Mouse (Mus musculus) intestine, embryonic 15.5 days (tissue): ENCODE measurements around the gene Ilf3. TPM values are rescaled to one million over a fixed set of nuclear protein-coding genes. Genes with fewer than 3 reads are reported as not detected.

Experiments
- ATAC-seq: fragments of 200-750 bp; cut with Nextera tagmentation; 2 replicates; pipeline ENCODE4 v1.8.0; 2017; ENCODE audit warnings: moderate TSS enrichment, moderate library complexity
- H3K27ac ChIP-seq: fragments of 300-500 bp; sonication (generic); 2 replicates; pipeline ENCODE4 v1.5.1; 2015; ENCODE audit warnings: mild to moderate bottlenecking, inconsistent platforms
- H3K27me3 ChIP-seq: fragments of 300-500 bp; sonication (generic); replicated peaks from 2 replicates; pipeline ENCODE4 v1.6.1; 2015; ENCODE audit warnings: inconsistent platforms
- H3K36me3 ChIP-seq: fragments of 300-500 bp; sonication (generic); 2 replicates; pipeline ENCODE4 v1.6.1; 2015; ENCODE audit warnings: inconsistent platforms
- H3K4me1 ChIP-seq: fragments of 300-500 bp; sonication (generic); replicated peaks from 2 replicates; pipeline ENCODE4 v1.6.1; 2015; ENCODE audit warnings: inconsistent platforms
- H3K4me2 ChIP-seq: fragments of 300-500 bp; sonication (generic); replicated peaks from 2 replicates; pipeline ENCODE4 v1.6.1; 2015; ENCODE audit warnings: mild to moderate bottlenecking, inconsistent platforms
- H3K4me3 ChIP-seq: fragments of 300-500 bp; sonication (generic); replicated peaks from 2 replicates; pipeline ENCODE4 v1.5.1; 2015; ENCODE audit warnings: inconsistent platforms
- H3K9ac ChIP-seq: fragments of 300-500 bp; sonication (generic); 2 replicates; pipeline ENCODE4 v1.6.1; 2015; ENCODE audit warnings: inconsistent platforms
- H3K9me3 ChIP-seq: fragments of 300-500 bp; sonication (generic); 2 replicates; pipeline ENCODE4 v1.6.1; 2016; ENCODE audit warnings: inconsistent platforms
- WGBS: fragments of 180-500 bp; shearing (Covaris S2); methylation state at CpG from one replicate; pipeline ENCODE4 v1.1.7; 2015; 5-methylcytosine and 5-hydroxymethylcytosine counted together
- polyA plus RNA-seq: library from polyadenylated mRNA; unstranded; fragments of >200 nt; fragmentation: Nextera tagmentation; extraction: Ambion mirVana; gene quantifications from 2 replicates; pipeline ENCODE4 v1.2.1, GENCODE M21; 2015

Ilf3 gene
- polyA plus RNA-seq, 1 experiment from 2014 or later, result 150 TPM

- Histone ChIP-seq H3K27ac (no peak overlapping the region), H3K36me3 (no peaks in the 10 kb centered on the region), H3K4me1 (peaks cover 11% of the 10 kb centered on the region; the same call in 1 of the 2 replicates), H3K4me2 (no peak overlapping the region), H3K9ac (no peak overlapping the region), H3K9me3 (no peaks in the 10 kb centered on the region), H3K27me3 (no peaks in the 10 kb centered on the region), H3K4me3 (no peak overlapping the region)
- 83% methylated on average over 3 of the region's 3 CpGs for WGBS
- ATAC-seq, result no peak
Measured at GRCm38 (mm10) chr9:21379195-21379594, 11.5 kb downstream of the Ilf3 start.

- Histone ChIP-seq H3K9me3 (no peaks in the 10 kb centered on the region), H3K9ac (no peak overlapping the region), H3K4me2 (no peak overlapping the region), H3K27ac (no peak overlapping the region), H3K36me3 (no peaks in the 10 kb centered on the region), H3K4me1 (peaks cover 12% of the 10 kb centered on the region; the same call in 1 of the 2 replicates), H3K4me3 (no peak overlapping the region), H3K27me3 (no peaks in the 10 kb centered on the region)
- no peak for ATAC-seq
Measured at GRCm38 (mm10) chr9:21380868-21381267, 13.2 kb downstream of the Ilf3 start.

GRCm38 (mm10) chr9:21383966-21384365, 16.3 kb downstream of the Ilf3 start:
- Histone ChIP-seq H3K9ac (no peak overlapping the region), H3K36me3 (peaks cover 5% of the 10 kb centered on the region; the same call in 1 of the 2 replicates), H3K9me3 (no peaks in the 10 kb centered on the region), H3K4me3 (no peak overlapping the region), H3K4me1 (peaks cover 6% of the 10 kb centered on the region; the same call in 1 of the 2 replicates), H3K27me3 (no peaks in the 10 kb centered on the region), H3K27ac (no peak overlapping the region), H3K4me2 (no peak overlapping the region)
- no peak for ATAC-seq

GRCm38 (mm10) chr9:21392646-21393175, 25.0 kb downstream of the Ilf3 start:
- H3K9me3 ChIP-seq, result no peaks in the 10 kb centered on the region
- H3K27ac ChIP-seq, result no peak overlapping the region
- no peaks in the 10 kb centered on the region for H3K4me1 ChIP-seq
- ATAC-seq, result no peak
- H3K36me3 ChIP-seq, result peaks cover 80% of the 10 kb centered on the region
- WGBS, result 88% methylated on average over 10 of the region's 10 CpGs
- no peak overlapping the region for H3K4me3 ChIP-seq
- no peak overlapping the region for H3K9ac ChIP-seq
- no peaks in the 10 kb centered on the region for H3K27me3 ChIP-seq
- no peak overlapping the region for H3K4me2 ChIP-seq

- 89% methylated on average over 3 of the region's 3 CpGs for WGBS
Measured at GRCm38 (mm10) chr9:21395692-21396091, 28.0 kb downstream of the Ilf3 start.

GRCm38 (mm10) chr9:21397170-21397569, 29.5 kb downstream of the Ilf3 start:
- WGBS, result 96% methylated on average over 3 of the region's 3 CpGs
- no peak overlapping the region for H3K4me2 ChIP-seq
- H3K27ac ChIP-seq, result no peak overlapping the region
- H3K4me3 ChIP-seq, result no peak overlapping the region
- H3K27me3 ChIP-seq, result no peaks in the 10 kb centered on the region
- no peaks in the 10 kb centered on the region for H3K9me3 ChIP-seq
- no peak for ATAC-seq
- peaks cover 90% of the 10 kb centered on the region for H3K36me3 ChIP-seq
- no peaks in the 10 kb centered on the region for H3K4me1 ChIP-seq
- no peak overlapping the region for H3K9ac ChIP-seq

More at GRCm38 (mm10) chr9:21395692-21396091, 28.0 kb downstream of the Ilf3 start:
- Histone ChIP-seq H3K27ac (no peak overlapping the region), H3K36me3 (peaks cover 90% of the 10 kb centered on the region), H3K9me3 (no peaks in the 10 kb centered on the region), H3K4me1 (no peaks in the 10 kb centered on the region), H3K4me2 (no peak overlapping the region), H3K27me3 (no peaks in the 10 kb centered on the region), H3K4me3 (no peak overlapping the region), H3K9ac (no peak overlapping the region)
- no peak; the same call in 1 of the 2 replicates for ATAC-seq

- ATAC-seq, result no peak
- peaks cover 89% of the 10 kb centered on the region for H3K36me3 ChIP-seq
- no peaks in the 10 kb centered on the region for H3K9me3 ChIP-seq
- H3K27me3 ChIP-seq, result no peaks in the 10 kb centered on the region
- H3K4me2 ChIP-seq, result no peak overlapping the region
- 94% methylated on average over 9 of the region's 9 CpGs for WGBS
- H3K4me3 ChIP-seq, result no peak overlapping the region
- no peak overlapping the region for H3K27ac ChIP-seq
- H3K9ac ChIP-seq, result no peak overlapping the region; the same call in 1 of the 2 replicates
- no peaks in the 10 kb centered on the region for H3K4me1 ChIP-seq
Measured at GRCm38 (mm10) chr9:21401042-21401441, 33.4 kb downstream of the Ilf3 start.

- Histone ChIP-seq H3K4me2 (no peak overlapping the region), H3K4me3 (no peak overlapping the region), H3K27me3 (no peaks in the 10 kb centered on the region), H3K27ac (no peak overlapping the region), H3K9me3 (no peaks in the 10 kb centered on the region), H3K36me3 (peaks cover 82% of the 10 kb centered on the region), H3K9ac (no peak overlapping the region), H3K4me1 (no peaks in the 10 kb centered on the region)
- WGBS, result 84% methylated on average over 11 of the region's 11 CpGs
- no peak for ATAC-seq
Measured at GRCm38 (mm10) chr9:21402764-21403253, 35.1 kb downstream of the Ilf3 start.

- no peaks in the 10 kb centered on the region for H3K4me1 ChIP-seq
- 97% methylated on average over 5 of the region's 5 CpGs for WGBS
- no peak for ATAC-seq
- H3K4me2 ChIP-seq, result no peak overlapping the region
- H3K36me3 ChIP-seq, result peaks cover 74% of the 10 kb centered on the region
- no peak overlapping the region for H3K9ac ChIP-seq
- no peaks in the 10 kb centered on the region for H3K27me3 ChIP-seq
- no peak overlapping the region for H3K4me3 ChIP-seq
- no peak overlapping the region for H3K27ac ChIP-seq
- H3K9me3 ChIP-seq, result no peaks in the 10 kb centered on the region
Measured at GRCm38 (mm10) chr9:21403745-21404144, 36.1 kb downstream of the Ilf3 start.

- Histone ChIP-seq H3K4me2 (no peak overlapping the region), H3K27me3 (no peaks in the 10 kb centered on the region), H3K36me3 (peaks cover 57% of the 10 kb centered on the region), H3K4me3 (no peak overlapping the region), H3K9me3 (no peaks in the 10 kb centered on the region), H3K27ac (no peak overlapping the region), H3K9ac (no peak overlapping the region), H3K4me1 (no peaks in the 10 kb centered on the region)
- ATAC-seq, result no peak
- WGBS, result 60% methylated on average over 4 of the region's 4 CpGs
Measured at GRCm38 (mm10) chr9:21405525-21405924, 37.9 kb downstream of the Ilf3 start.

- H3K9me3 ChIP-seq, result no peaks in the 10 kb centered on the region
- H3K27me3 ChIP-seq, result no peaks in the 10 kb centered on the region
- 10% methylated on average over 4 of the region's 4 CpGs for WGBS
- H3K4me2 ChIP-seq, result no peak overlapping the region
- no peak overlapping the region for H3K4me3 ChIP-seq
- ATAC-seq, result no peak
- peaks cover 10% of the 10 kb centered on the region for H3K4me1 ChIP-seq
- H3K36me3 ChIP-seq, result peaks cover 35% of the 10 kb centered on the region
- no peak overlapping the region for H3K9ac ChIP-seq
- H3K27ac ChIP-seq, result no peak overlapping the region
Measured at GRCm38 (mm10) chr9:21407951-21408350, 40.3 kb downstream of the Ilf3 start.

GRCm38 (mm10) chr9:21408624-21409023, 41.0 kb downstream of the Ilf3 start:
- H3K36me3 ChIP-seq, result peaks cover 29% of the 10 kb centered on the region
- H3K27ac ChIP-seq, result no peak overlapping the region
- WGBS, result 65% methylated on average over 7 of the region's 7 CpGs
- H3K27me3 ChIP-seq, result no peaks in the 10 kb centered on the region
- H3K4me1 ChIP-seq, result peaks cover 10% of the 10 kb centered on the region
- ATAC-seq, result no peak
- H3K9me3 ChIP-seq, result no peaks in the 10 kb centered on the region
- H3K4me3 ChIP-seq, result no peak overlapping the region
- no peak overlapping the region for H3K9ac ChIP-seq
- H3K4me2 ChIP-seq, result no peak overlapping the region

GRCm38 (mm10) chr9:21409592-21410317, 42.1 kb downstream of the Ilf3 start:
- WGBS, result 35% methylated on average over 9 of the region's 9 CpGs
- H3K27me3 ChIP-seq, result no peaks in the 10 kb centered on the region
- H3K4me2 ChIP-seq, result no peak overlapping the region
- H3K9me3 ChIP-seq, result no peaks in the 10 kb centered on the region
- ATAC-seq, result 0 out of 2 replicates have a peak, but pooled peaks have one; percentile 8
- H3K4me3 ChIP-seq, result no peak overlapping the region
- H3K27ac ChIP-seq, result no peak overlapping the region
- peaks cover 15% of the 10 kb centered on the region for H3K4me1 ChIP-seq
- H3K36me3 ChIP-seq, result peaks cover 18% of the 10 kb centered on the region
- no peak overlapping the region for H3K9ac ChIP-seq
